Mouse (Mus musculus) embryonic fibroblast, embryonic 13.5 days (primary cell): Measurements from ENCODE around the gene Hmgcll1. TPM values are rescaled to one million over a fixed set of nuclear protein-coding genes. Genes with fewer than 3 reads are reported as not detected.

Experiments
- H3K27ac ChIP-seq: 2 replicates; pipeline ENCODE4 v1.5.1; 2012; ENCODE audit warnings: low read length, control low read depth, inconsistent platforms; ENCODE audit not compliant: insufficient read depth
- H3K4me1 ChIP-seq: 2 replicates; pipeline ENCODE4 v1.6.1; 2011; ENCODE audit warnings: low read length; ENCODE audit not compliant: control insufficient read depth, insufficient read depth
- H3K4me3 ChIP-seq: 2 replicates; pipeline ENCODE4 v1.5.1; 2011; ENCODE audit warnings: mild to moderate bottlenecking, control low read depth, low read length; ENCODE audit not compliant: insufficient read depth
- CTCF ChIP-seq: IDR thresholded peaks from 2 replicates; pipeline ENCODE4 v1.5.1; 2011; ENCODE audit warnings: mild to moderate bottlenecking, control low read depth, low read length, moderate library complexity, borderline replicate concordance; ENCODE audit not compliant: insufficient read depth
- POLR2A ChIP-seq: IDR thresholded peaks from 2 replicates; pipeline ENCODE4 v1.6.1; 2011; ENCODE audit warnings: low read depth, mild to moderate bottlenecking, control low read depth, low read length, moderate library complexity
- polyA plus RNA-seq: library from polyadenylated mRNA; stranded (reverse); fragments of >200 nt; gene quantifications from 2 replicates; pipeline ENCODE4 v1.2.4, GENCODE M21; 2011; ENCODE audit warnings: low read depth; ENCODE audit not compliant: missing spikeins, insufficient read length

Gene Hmgcll1
- polyA plus RNA-seq, 1 experiment, result 3.5 TPM

DNA sequence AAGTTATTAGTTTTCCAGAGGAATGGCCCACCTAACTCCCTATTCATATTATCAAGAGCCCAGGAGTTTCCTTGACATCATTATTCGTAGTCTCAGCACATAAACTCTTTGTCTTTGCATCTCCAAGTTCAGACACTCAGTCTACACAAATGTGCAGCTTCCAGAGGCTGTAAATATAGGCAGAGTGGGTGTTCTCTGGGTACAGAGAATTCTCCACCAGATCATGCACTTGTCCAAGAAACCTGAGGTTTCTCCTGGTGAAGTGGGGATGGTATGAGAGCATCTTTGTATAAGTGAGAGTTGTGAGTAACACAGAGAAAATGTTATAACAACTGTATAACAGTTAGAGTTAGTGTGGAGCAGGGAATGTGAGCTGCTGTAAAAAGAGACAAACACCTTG is 114.7 kb downstream of the Hmgcll1 start:
- Histone ChIP-seq H3K4me3 (no peak overlapping the region), H3K27ac (no peak overlapping the region)
- TF ChIP-seq CTCF (no peak), POLR2A (no peak)

DNA sequence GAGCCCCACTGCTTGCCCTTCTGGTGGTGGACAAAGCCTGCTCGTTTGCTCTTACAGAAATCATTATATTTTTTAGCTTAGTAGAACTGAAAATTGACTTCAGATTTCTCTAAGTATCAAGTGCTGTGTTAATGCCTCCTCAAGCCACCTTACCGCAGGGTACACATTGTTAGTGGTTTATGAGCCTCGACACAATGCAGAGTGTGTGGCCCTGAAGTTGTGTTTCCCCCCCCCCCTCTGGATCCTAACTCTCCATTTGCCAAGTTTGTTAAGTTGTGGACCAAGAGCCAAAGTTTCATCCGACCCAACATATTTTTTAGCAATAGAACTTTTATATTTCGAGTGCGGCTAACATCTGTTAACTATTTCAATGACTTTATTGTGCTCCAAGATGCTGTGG is 119.4 kb downstream of the Hmgcll1 start:
- TF ChIP-seq CTCF (no peak), POLR2A (no peak)
- no peak overlapping the region for H3K4me3 ChIP-seq
- peaks cover 5% of the 10 kb centered on the region for H3K4me1 ChIP-seq
- no peak overlapping the region for H3K27ac ChIP-seq

More for the DNA sequence above, 114.7 kb downstream of the Hmgcll1 start:
- H3K4me1 ChIP-seq, result peaks cover 1% of the 10 kb centered on the region; the same call in 1 of the 2 replicates

DNA sequence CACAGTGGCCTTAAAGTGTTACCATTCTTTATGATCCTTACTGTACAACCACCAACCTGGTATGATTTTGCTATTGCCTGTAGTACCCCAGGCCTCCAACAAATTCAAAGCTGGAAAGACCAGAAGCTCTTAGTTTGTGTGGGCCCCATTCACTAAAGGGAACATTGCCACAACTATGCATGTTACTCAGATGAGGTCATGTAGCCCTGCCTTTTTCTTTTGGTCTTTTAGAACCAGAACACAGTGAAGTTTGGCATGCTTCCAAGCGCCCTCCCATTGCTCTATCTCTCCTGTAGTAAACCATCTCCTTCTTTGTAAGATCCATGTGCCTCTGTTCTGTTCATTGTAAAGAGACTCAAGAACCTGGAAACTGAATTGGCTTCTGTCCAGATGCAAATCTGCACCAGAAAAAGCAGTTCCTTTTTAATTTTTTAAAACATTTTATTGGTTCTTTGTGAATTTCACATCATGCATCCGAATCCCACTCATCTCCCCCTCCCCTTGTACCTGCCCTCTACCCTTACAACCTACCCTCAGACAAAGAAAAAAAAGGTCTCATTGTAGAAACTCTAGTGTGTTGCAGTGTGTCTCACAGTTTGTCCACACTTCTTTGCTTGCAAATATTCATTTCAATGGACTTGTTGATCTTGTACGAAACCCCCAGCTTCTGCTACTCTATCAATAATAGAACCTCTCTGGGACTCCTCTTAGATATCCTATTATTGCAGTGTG is 123.9 kb downstream of the Hmgcll1 start:
- Histone ChIP-seq H3K4me1 (peaks cover 5% of the 10 kb centered on the region), H3K27ac (no peak overlapping the region), H3K4me3 (no peak overlapping the region)
- TF ChIP-seq CTCF (no peak), POLR2A (no peak)

DNA sequence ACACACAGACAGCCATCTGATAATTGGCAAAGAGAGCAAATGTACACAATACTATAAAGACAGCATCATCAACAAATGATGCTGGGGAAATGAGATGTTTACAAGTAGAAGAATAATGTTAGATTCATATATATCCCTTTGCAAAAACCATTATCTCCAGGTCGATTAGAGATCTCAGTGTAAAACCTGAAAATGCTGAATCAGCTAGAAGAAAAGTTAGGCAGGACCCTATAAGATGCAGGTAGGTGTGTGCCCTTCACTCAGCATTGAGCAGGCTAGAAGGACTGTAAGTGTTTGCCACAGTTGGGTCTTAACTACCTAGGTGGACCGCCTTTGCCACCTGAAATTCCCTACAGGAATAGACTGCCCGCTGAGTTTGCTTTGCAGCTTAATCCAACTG is 130.9 kb downstream of the Hmgcll1 start:
- H3K4me3 ChIP-seq, result no peak overlapping the region
- no peak for TF ChIP-seq CTCF
- no peak for TF ChIP-seq POLR2A
- no peak overlapping the region for H3K27ac ChIP-seq

DNA sequence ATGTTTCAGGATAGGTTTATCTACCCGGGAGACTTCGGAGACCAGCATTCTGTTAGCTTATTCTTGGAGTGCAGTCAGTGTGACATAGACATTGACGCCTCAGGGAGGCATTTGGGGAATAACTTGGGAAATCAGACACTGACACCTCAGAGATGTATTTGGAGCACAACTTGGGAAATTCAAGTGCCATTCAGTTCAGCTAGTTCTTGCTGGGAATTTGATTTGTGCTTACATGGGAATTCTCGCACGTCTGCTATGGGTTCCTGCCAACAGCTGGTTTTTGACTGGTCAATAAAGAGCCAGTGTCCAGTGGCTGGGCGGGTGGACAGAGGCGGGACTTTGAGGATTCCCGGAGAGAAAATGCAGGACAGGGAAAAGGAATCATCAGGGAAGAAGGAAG is 147.8 kb downstream of the Hmgcll1 start:
- Histone ChIP-seq H3K4me1 (no peaks in the 10 kb centered on the region), H3K27ac (no peak overlapping the region), H3K4me3 (no peak overlapping the region)
- TF ChIP-seq CTCF, result no peak
- TF ChIP-seq POLR2A, result no peak

More for the DNA sequence above, 130.9 kb downstream of the Hmgcll1 start:
- H3K4me1 ChIP-seq, result no peaks in the 10 kb centered on the region

DNA sequence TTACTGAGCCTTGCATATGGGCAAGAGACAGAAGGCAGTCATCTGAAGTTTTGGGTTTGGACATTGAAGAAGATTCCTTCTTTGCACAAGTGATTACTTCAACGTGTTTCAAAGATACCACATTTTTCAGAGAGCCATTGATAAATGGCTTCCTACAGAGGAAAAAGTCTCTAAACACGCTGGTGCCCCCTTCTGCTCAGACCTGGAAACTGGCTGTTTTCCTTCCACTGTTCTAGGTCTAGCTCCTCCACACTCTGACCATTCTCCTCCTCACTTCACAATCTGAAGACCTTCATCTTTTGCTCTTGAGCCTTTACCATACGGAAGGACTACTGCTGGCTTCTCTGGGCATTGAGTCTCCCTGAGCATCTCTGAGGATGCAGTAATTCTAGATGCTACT is 153.7 kb downstream of the Hmgcll1 start:
- Histone ChIP-seq H3K4me1 (no peaks in the 10 kb centered on the region), H3K27ac (no peak overlapping the region), H3K4me3 (no peak overlapping the region)
- TF ChIP-seq POLR2A, result no peak
- TF ChIP-seq CTCF, result 0 out of 2 replicates have a peak, but pooled peaks have one; percentile 16

DNA sequence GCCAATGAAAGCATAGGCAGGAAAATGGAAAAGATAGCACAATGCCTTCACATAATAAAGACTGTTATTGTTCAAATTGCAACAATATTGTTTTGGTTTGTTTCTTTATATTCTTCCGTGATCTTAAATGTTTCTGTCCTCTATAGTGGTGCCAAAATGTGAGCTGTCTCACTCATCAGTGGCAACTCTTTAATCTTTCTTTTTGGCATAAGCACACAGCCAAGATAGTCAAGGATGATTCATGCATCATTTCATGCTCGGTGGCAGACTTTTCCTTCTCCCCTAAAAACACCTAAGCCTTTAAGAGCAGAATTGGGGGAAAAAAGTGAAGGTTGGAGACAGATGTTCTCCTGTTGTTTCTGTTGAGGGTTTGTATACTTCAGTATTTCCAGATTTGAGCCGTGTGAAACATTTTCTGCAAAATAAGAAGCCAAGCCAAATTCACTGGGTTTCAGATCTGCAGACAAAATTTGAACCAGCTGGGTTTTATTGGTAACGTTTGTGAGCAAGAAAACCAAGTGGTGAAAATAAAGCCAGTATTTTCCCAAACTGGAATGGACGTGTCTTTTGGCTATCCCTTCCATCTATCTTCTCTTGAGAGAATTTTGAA is 158.1 kb downstream of the Hmgcll1 start:
- TF ChIP-seq CTCF, result no peak
- no peak for TF ChIP-seq POLR2A
- Histone ChIP-seq H3K4me3 (no peak overlapping the region), H3K4me1 (no peaks in the 10 kb centered on the region), H3K27ac (peak overlapping the region; percentile 34; the same call in 1 of the 2 replicates)

DNA sequence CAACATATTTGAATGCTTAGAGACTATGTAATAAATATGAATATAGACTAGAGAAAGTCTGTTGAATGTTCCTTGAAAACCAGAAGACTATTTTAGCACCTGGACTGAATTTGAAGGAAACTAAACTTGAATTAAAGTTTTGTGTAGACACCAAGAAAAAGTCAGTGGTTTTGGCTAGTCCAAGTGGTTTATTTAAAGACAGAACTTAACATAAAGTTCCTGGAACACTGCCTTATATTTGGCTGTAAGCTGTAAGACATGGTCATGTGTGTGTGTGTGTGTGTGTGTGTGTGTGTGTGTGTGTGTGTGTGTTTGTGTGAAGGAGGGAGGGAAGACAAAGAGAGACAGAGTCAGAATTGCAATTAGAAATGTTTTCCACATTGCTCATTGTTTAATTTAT is 164.6 kb downstream of the Hmgcll1 start:
- H3K4me1 ChIP-seq, result no peaks in the 10 kb centered on the region
- no peak overlapping the region for H3K27ac ChIP-seq
- no peak overlapping the region for H3K4me3 ChIP-seq
- TF ChIP-seq POLR2A (no peak), CTCF (no peak)

Other genes starting within 250 kb of the Hmgcll1 start
- 0.72 and 1.8 TPM in 2 replicates for gene Bmp5, start 239.5 kb upstream of the Hmgcll1 start, polyA plus RNA-seq
- not detected in 2 replicates for gene Gfral, start 198.8 kb downstream of the Hmgcll1 start, polyA plus RNA-seq